Mouse (Mus musculus) MEL (cell line): Measurements from ENCODE around the gene Crnkl1. TPM values are rescaled to one million over a fixed set of nuclear protein-coding genes. Genes with fewer than 3 reads are reported as not detected.

Experiments used
- DNase-seq: peaks from one replicate; pipeline ENCODE4 v3.0.0; 2011; ENCODE audit warnings: low read depth, low spot score
- H3K27ac ChIP-seq: 2 replicates; pipeline ENCODE4 v1.5.1; 2012; ENCODE audit warnings: low read depth, mild to moderate bottlenecking, control low read depth, low read length, moderate library complexity; ENCODE audit not compliant: control insufficient read depth
- H3K27me3 ChIP-seq, 2 experiments: fragments of 150-350 bp in 1 of 2; sonication (generic) in 1 of 2; 2 replicates each; pipeline ENCODE4 v1.6.1; 2012; ENCODE audit warnings: low read length in 2 of 2, mild to moderate bottlenecking in 2 of 2, improper control_type of control experiment in 1 of 2, moderate library complexity in 1 of 2; ENCODE audit not compliant: insufficient read depth in 2 of 2, control insufficient read depth in 1 of 2
- H3K36me3 ChIP-seq, 2 experiments: 2 replicates each; pipeline ENCODE4 v1.6.1; 2012 to 2014; ENCODE audit warnings: low read length in 2 of 2, improper control_type of control experiment in 1 of 2, inconsistent platforms in 1 of 2, mild to moderate bottlenecking in 1 of 2; ENCODE audit not compliant: insufficient read depth in 2 of 2, control insufficient read depth in 1 of 2
- H3K4me1 ChIP-seq, 2 experiments: fragments of 150-350 bp in 1 of 2; sonication (generic) in 1 of 2; 2 replicates each; pipeline ENCODE4 v1.6.1; 2012; ENCODE audit warnings: low read length in 2 of 2, improper control_type of control experiment in 1 of 2, mild to moderate bottlenecking in 1 of 2; ENCODE audit not compliant: insufficient read depth in 2 of 2, control insufficient read depth in 1 of 2
- H3K4me3 ChIP-seq, 2 experiments: fragments of 150-350 bp in 1 of 2; sonication (generic) in 1 of 2; 2 replicates each; pipeline ENCODE4 v1.5.1; 2012; ENCODE audit warnings: low read depth in 2 of 2, low read length in 2 of 2, mild to moderate bottlenecking in 2 of 2, moderate library complexity in 2 of 2, control low read depth in 1 of 2, improper control_type of control experiment in 1 of 2; ENCODE audit not compliant: control insufficient read depth in 1 of 2, insufficient read depth in 1 of 2
- H3K79me2 ChIP-seq: 2 replicates; pipeline ENCODE4 v1.6.1; 2012; ENCODE audit warnings: mild to moderate bottlenecking, low read length, moderate library complexity; ENCODE audit not compliant: control insufficient read depth, poor library complexity, insufficient read depth
- H3K9ac ChIP-seq: 2 replicates; pipeline ENCODE4 v1.6.1; 2012; ENCODE audit warnings: low read depth, mild to moderate bottlenecking, control low read depth, low read length, moderate library complexity; ENCODE audit not compliant: control insufficient read depth, poor library complexity, severe bottlenecking
- H3K9me3 ChIP-seq: fragments of 150-350 bp; sonication (generic); replicated peaks from 2 replicates; pipeline ENCODE4 v1.6.1; 2012; ENCODE audit warnings: mild to moderate bottlenecking, low read length, improper control_type of control experiment, moderate library complexity; ENCODE audit not compliant: insufficient read depth
- BHLHE40 ChIP-seq: IDR thresholded peaks from 2 replicates; pipeline ENCODE4 v1.6.1; 2012; ENCODE audit warnings: low read depth, mild to moderate bottlenecking, inconsistent platforms, low read length, improper control_type of control experiment, borderline replicate concordance
- CHD2 ChIP-seq: IDR thresholded peaks from 2 replicates; pipeline ENCODE4 v1.6.1; 2011; ENCODE audit warnings: low read length, improper control_type of control experiment
- ETS1 ChIP-seq: IDR thresholded peaks from 2 replicates; pipeline ENCODE4 v1.6.1; 2012; ENCODE audit warnings: low read depth, mild to moderate bottlenecking, inconsistent platforms, low read length, improper control_type of control experiment, moderate library complexity
- GABPA ChIP-seq: IDR thresholded peaks from 2 replicates; pipeline ENCODE4 v1.6.1; 2012; ENCODE audit warnings: low read depth, mild to moderate bottlenecking, inconsistent platforms, low read length, improper control_type of control experiment, moderate library complexity
- JUND ChIP-seq: IDR thresholded peaks from 2 replicates; pipeline ENCODE4 v1.6.1; 2011; ENCODE audit warnings: low read depth, mild to moderate bottlenecking, improper control_type of control experiment, low read length
- MAX ChIP-seq: IDR thresholded peaks from 2 replicates; pipeline ENCODE4 v1.6.1; 2011; ENCODE audit warnings: low read length, improper control_type of control experiment
- MAZ ChIP-seq: IDR thresholded peaks from 2 replicates; pipeline ENCODE4 v1.6.1; 2012; ENCODE audit warnings: low read depth, mild to moderate bottlenecking, inconsistent platforms, low read length, improper control_type of control experiment
- MXI1 ChIP-seq: IDR thresholded peaks from 2 replicates; pipeline ENCODE4 v1.6.1; 2011; ENCODE audit warnings: mild to moderate bottlenecking, low read depth, low read length, improper control_type of control experiment
- MYB ChIP-seq: IDR thresholded peaks from 2 replicates; pipeline ENCODE4 v1.6.1; 2011; ENCODE audit warnings: mild to moderate bottlenecking, low read depth, low read length, improper control_type of control experiment
- NRF1 ChIP-seq: IDR thresholded peaks from 2 replicates; pipeline ENCODE4 v1.6.1; 2014; ENCODE audit warnings: low read depth, mild to moderate bottlenecking, inconsistent platforms, low read length, improper control_type of control experiment, moderate library complexity; ENCODE audit not compliant: poor library complexity, insufficient read depth, severe bottlenecking
- POLR2AphosphoS2 ChIP-seq: IDR thresholded peaks from 2 replicates; pipeline ENCODE4 v1.6.1; 2011; ENCODE audit warnings: low read length, improper control_type of control experiment
- POLR2AphosphoS5 ChIP-seq: IDR thresholded peaks from 2 replicates; pipeline ENCODE4 v1.6.1; 2012; ENCODE audit warnings: low read depth, borderline replicate concordance, mild to moderate bottlenecking, inconsistent platforms, low read length, moderate library complexity, mixed read lengths
- RAD21 ChIP-seq: IDR thresholded peaks from 2 replicates; pipeline ENCODE4 v1.6.1; 2011; ENCODE audit warnings: mild to moderate bottlenecking, low read depth, low read length, improper control_type of control experiment
- SIN3A ChIP-seq: IDR thresholded peaks from 2 replicates; pipeline ENCODE4 v1.6.1; 2012; ENCODE audit warnings: low read length, improper control_type of control experiment, inconsistent platforms
- TAL1 ChIP-seq: IDR thresholded peaks from 2 replicates; pipeline ENCODE4 v1.6.1; 2012; ENCODE audit warnings: mild to moderate bottlenecking, inconsistent platforms, low read length, moderate library complexity, mixed read lengths
- TBP ChIP-seq: IDR thresholded peaks from 2 replicates; pipeline ENCODE4 v1.8.0; 2011; ENCODE audit warnings: low read depth, low read length, improper control_type of control experiment
- UBTF ChIP-seq: IDR thresholded peaks from 2 replicates; pipeline ENCODE4 v1.6.1; 2012; ENCODE audit warnings: low read depth, mild to moderate bottlenecking, inconsistent platforms, low read length, improper control_type of control experiment, moderate library complexity, borderline replicate concordance; ENCODE audit not compliant: insufficient read depth
- USF1 ChIP-seq: IDR thresholded peaks from 2 replicates; pipeline ENCODE4 v1.6.1; 2014; ENCODE audit warnings: low read depth, mild to moderate bottlenecking, inconsistent platforms, low read length, improper control_type of control experiment, moderate library complexity
- USF2 ChIP-seq, 2 experiments: IDR thresholded peaks; 2 replicates each; pipeline ENCODE4 v1.6.1; 2011 to 2012; ENCODE audit warnings: improper control_type of control experiment in 2 of 2, low read length in 2 of 2, borderline replicate concordance in 1 of 2, inconsistent platforms in 1 of 2, low read depth in 1 of 2, mild to moderate bottlenecking in 1 of 2; ENCODE audit not compliant: insufficient read depth in 1 of 2
- ZC3H11A ChIP-seq: IDR thresholded peaks from 2 replicates; pipeline ENCODE4 v1.6.1; 2012; ENCODE audit warnings: low read depth, mild to moderate bottlenecking, inconsistent platforms, low read length, improper control_type of control experiment
- ZKSCAN1 ChIP-seq: IDR thresholded peaks from 2 replicates; pipeline ENCODE4 v1.6.1; 2012; ENCODE audit warnings: low read depth, mild to moderate bottlenecking, inconsistent platforms, low read length, improper control_type of control experiment, moderate library complexity
- ZMIZ1 ChIP-seq: IDR thresholded peaks from 2 replicates; pipeline ENCODE4 v1.6.1; 2012; ENCODE audit warnings: low read depth, mild to moderate bottlenecking, inconsistent platforms, low read length, improper control_type of control experiment, moderate library complexity
- ZNF384 ChIP-seq: IDR thresholded peaks from 2 replicates; pipeline ENCODE4 v1.6.1; 2012; ENCODE audit warnings: low read depth, mild to moderate bottlenecking, inconsistent platforms, low read length, improper control_type of control experiment
- polyA plus RNA-seq, 2 experiments: library from polyadenylated mRNA; stranded (reverse) in 1 of 2; unstranded in 1 of 2; fragments of >175 nt in 1 of 2; fragments of >200 nt in 1 of 2; gene quantifications; 2 replicates each; pipeline versions ENCODE4 v1.2.1 to v1.2.4; 2012; ENCODE audit warnings: low replicate concordance in 2 of 2, low read depth in 1 of 2; ENCODE audit not compliant: insufficient read length in 2 of 2, insufficient read depth in 1 of 2, missing spikeins in 1 of 2
- total RNA-seq: library from RNA; depleted of rRNA; stranded (reverse); fragments of 300-350 nt; gene quantifications from 2 replicates; pipeline ENCODE4 v1.2.3, GENCODE M21; 2012

Crnkl1 gene
- total and polyA plus RNA-seq, 3 experiments, result 23.8 to 297 (median 30.3) TPM

- H3K4me3 ChIP-seq, result no peak overlapping the region
- TF ChIP-seq TAL1 (no peak), USF2 (IDR thresholded peaks at IDR 0.05; ENCODE audit: borderline replicate concordance in 1 of 2, insufficient read depth in 1 of 2, low read depth in 1 of 2, low read length in 2 of 2) (no peak), MAZ (no peak), ZNF384 (no peak), USF1 (no peak), CHD2 (no peak), SIN3A (no peak), GABPA (no peak), POLR2AphosphoS2 (no peak)
- H3K79me2 ChIP-seq, result no peaks in the 10 kb centered on the region
- no peaks in the 10 kb centered on the region for H3K9me3 ChIP-seq
- no peak for DNase-seq
- peaks cover 0 to 5% of the 10 kb centered on the region in 2 experiments; a peak in 1 of 4 replicates for H3K27me3 ChIP-seq
- H3K36me3 ChIP-seq, result no peaks in the 10 kb centered on the region
- no peak overlapping the region for H3K27ac ChIP-seq
- H3K9ac ChIP-seq, result no peak overlapping the region
- H3K4me1 ChIP-seq, result no peaks in the 10 kb centered on the region
These were observed 6.6 kb upstream of the Crnkl1 start for GRCm38 (mm10) chr2:145941403-145941802.

- H3K27me3 ChIP-seq, result peaks cover 0 to 4% of the 10 kb centered on the region in 2 experiments; a peak in 1 of 4 replicates
- H3K4me1 ChIP-seq, result peaks cover 0 to 5% of the 10 kb centered on the region in 2 experiments; a peak in 1 of 4 replicates
- H3K36me3 ChIP-seq, result peaks cover 0 to 4% of the 10 kb centered on the region in 2 experiments; a peak in 3 of 4 replicates
- peaks cover 5% of the 10 kb centered on the region for H3K79me2 ChIP-seq
- H3K9me3 ChIP-seq, result no peaks in the 10 kb centered on the region
- H3K9ac ChIP-seq, result no peak overlapping the region
- H3K4me3 ChIP-seq, result no peak overlapping the region
- TF ChIP-seq MAX (no peak), NRF1 (no peak), UBTF (no peak), ZKSCAN1 (no peak), RAD21 (no peak), USF2 (IDR thresholded peaks at IDR 0.05; ENCODE audit: borderline replicate concordance in 1 of 2, insufficient read depth in 1 of 2, low read depth in 1 of 2, low read length in 2 of 2) (no peak), POLR2AphosphoS5 (no peak), JUND (no peak), SIN3A (no peak), MAZ (no peak), ZC3H11A (no peak), MXI1 (no peak), TBP (no peak), ETS1 (no peak), BHLHE40 (no peak), MYB (no peak), ZMIZ1 (no peak)
- no peak for DNase-seq
- no peak overlapping the region for H3K27ac ChIP-seq
These were observed 2.2 kb upstream of the Crnkl1 start for GRCm38 (mm10) chr2:145936975-145937374.
